Mouse (Mus musculus): ENCODE measurements around the gene Speer4c. TPM values are rescaled to one million over a fixed set of nuclear protein-coding genes. Genes with fewer than 3 reads are reported as not detected.
"Not testable (repeated sequence)": the region's sequence is repeated elsewhere in the genome, so short reads cannot be mapped to it uniquely, and the experiment has no call there.

The Speer4c gene
- not detected for total RNA-seq (2021)

DNA sequence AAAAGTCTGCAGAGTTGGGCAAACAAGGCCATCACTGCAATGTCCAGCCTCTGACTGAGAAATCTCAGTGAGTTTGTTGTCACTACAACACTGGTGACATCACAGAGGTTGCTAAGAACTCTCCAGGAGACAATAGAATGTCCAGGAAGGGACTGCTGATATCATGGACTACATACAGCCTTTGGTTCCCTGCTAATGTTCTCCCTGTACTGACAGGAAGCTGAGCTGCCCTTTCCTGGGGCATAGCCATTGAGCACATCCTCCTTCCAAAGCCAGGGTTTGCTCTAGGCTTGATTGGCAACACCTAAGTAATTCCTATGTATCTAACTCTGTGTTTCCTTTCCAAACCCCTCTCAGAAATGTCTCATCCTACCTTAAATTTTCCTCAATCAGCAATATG, at the start of gene Speer4c:
Gene Speer4c (minus strand): TSS at position 101 of the 400 bp plus-strand sequence.
- DNase-seq; intact Hi-C loops (cut with DNase I): not testable (repeated sequence)

DNA sequence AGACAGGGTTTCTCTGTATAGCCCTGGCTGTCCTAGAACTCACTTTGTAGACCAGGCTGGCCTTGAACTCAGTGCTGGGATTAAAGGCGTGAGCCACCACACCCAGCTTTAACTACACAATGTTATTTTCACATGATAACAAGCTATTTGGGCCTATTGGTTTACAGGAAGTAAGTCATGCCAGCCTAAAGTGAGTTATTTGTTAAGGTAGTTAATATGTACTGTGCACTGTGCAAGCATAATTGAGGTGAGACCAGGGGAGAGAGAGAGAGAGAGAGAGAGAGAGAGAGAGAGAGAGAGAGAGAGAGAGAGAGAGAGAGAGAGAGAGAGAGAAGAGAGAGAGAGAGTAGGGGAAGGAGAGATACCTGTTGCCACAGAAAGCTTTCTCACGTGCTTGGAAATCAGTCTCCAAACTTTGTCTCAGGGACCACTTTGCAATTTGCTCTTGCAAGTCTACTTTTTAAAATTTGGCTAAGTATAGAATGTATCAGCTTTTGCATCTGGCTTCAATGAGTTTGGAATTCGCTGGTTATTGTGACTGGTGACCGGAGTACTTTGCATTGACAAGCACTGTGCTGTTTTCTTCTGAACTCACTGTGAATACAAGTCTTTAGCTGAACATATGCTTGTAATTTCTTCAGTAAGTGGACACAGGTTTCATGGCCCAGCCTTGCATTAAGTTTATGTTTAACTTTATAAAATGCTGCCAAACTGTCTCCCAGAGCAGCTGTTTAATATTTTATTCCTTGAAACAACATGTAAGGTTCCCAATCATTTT, 33.6 kb upstream of the Speer4c start:
- intact Hi-C loops (cut with DNase I) = no loop called here
- DNase-seq = no peak

DNA sequence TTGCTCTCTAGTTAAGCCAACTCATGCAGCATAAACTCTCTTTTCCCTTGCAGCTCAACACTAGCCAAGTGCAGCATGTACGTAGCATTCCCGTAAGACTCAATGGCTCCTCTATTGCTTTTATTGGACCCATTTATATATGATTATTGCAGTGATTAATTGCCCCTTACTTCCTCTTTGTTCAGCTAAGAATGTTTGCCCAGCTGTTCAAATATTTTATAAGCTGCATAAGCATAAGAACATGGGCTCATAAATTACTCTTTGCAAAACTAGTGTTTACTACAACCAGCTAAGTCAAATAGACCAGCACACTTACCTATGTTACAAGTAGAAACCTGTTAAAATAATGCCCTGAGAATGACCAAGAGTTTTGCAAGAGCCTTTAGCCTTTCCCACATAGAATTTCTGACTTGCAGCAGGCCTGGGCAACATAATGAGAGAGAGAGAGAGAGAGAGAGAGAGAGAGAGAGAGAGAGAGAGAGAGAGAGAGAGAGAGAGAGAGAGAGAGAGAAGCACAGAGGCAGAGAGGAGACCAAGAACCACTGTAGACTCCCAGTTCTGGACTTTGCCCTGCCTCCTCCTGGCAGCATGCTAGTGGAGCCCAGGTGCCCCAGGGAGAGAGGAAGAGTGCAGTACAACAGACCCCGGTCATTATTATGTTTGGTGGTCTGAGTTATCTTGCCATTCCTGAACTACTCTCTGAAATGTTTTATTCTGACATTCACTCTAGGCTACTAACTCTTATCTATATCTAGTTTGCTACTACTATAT, 20.2 kb upstream of the Speer4c start:
- intact Hi-C loops (cut with DNase I) = no loop called here

DNA sequence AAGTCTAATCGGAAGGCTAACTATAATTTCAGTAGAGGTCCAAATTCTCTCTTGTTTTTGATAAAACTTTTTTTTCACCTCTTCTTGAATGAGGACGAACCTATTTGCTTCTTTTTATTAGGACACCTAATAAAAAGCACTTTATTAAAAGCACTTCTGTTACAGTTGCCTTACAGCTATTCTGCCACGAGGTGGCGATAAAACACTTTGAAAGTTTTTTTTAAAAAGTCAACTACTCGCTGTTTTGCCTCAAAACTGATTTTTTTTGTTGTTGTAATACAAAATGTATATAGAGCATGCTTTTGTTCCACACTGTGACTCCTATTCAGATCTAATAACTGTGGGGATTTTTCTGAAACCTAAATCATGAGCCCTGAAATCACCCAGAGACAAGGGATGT, 11.2 kb downstream of the Speer4c start:
- intact Hi-C loops (cut with DNase I) = loop anchor here (5.0 kb wide), 1 partner anchor 594 kb away; no protein-coding TSS in a partner anchor
- DNase-seq = peak; percentile 14 to 33

More for the DNA sequence above, 20.2 kb upstream of the Speer4c start:
- no peak for DNase-seq

DNA sequence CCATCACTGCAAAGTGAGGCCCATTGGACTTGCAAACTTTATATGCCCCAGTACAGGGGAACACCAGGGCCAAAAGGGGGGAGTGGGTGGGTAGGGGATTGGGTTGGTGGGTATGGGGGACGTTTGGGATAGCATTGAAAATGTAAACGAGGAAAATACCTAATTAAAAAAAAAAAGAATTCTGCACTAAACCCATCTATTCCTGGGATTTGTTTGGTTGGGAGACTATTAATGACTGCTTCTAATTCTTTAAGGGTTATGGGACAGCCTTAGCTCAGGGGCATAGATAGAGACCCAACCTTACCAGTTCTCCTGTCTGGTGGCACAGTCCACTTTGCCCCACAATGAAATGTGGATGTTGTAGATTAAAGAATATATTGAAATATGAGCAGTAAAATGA, 16.4 kb downstream of the Speer4c start:
- DNase-seq; intact Hi-C loops (cut with DNase I): not testable (repeated sequence)

DNA sequence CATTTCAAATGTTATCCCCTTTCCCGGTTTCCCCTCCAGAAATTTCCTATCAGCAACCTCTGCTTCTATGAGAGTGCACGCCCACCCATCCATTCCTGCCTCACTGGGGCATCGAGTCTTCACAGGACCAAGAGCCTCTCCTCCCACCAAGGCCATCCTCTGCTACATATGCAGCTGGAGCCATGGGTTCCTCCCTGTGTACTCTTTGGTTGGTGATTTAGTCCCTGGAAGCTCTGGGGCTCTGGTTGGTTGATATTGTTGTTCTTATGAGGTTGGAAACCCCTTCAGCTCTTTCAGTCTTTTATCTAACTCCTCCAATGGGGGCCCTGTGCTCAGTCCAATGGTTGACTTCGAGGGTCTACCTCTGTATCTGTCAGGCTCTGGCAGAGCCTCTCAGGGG, 22.2 kb downstream of the Speer4c start:
- DNase-seq; intact Hi-C loops (cut with DNase I): not testable (repeated sequence)

DNA sequence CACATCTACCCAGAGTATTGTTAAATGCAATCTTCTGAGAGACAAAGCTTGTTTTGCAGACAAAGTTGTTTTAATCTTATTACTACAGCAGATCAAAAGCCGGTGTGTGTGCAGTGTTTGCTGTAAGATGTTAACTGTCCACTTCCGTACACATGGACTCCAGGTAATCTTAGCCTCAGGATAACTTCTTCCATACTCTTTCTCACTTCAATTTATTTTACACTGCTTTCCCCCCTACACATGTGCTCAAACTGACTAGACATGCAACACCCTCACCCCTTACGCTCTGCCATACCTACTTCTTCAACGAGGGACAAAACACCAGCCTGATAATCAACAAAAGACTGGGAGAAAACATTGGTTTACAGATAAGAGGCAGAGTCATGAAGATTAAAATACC, 23.2 kb downstream of the Speer4c start:
- intact Hi-C loops (cut with DNase I); DNase-seq: not testable (repeated sequence)

DNA sequence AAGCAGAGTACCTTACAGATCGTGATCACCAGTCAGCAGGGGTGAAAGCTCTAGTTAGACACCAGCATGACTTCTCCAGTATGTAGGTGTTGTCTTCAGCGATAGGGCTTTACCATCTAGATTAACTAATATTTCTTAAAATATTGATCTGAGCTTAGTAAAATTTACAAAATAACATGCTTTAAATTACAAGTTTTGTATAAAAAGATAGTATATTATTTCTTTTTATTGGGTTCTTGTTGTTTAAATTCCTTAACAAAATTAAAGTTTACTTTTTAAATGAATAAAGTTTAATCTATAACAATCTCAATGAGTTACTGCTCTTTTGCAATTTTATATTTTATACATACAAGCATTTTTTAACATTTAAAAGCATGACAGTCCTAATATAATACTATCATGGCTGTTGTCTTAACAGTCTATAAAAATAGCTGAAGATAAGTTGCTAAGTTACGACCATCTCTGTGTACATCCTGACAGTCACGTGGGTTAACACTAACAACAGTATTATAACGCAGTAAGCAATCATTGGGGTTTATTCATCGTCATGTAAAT, 24.3 kb downstream of the Speer4c start:
- intact Hi-C loops (cut with DNase I); DNase-seq: not testable (repeated sequence)

DNA sequence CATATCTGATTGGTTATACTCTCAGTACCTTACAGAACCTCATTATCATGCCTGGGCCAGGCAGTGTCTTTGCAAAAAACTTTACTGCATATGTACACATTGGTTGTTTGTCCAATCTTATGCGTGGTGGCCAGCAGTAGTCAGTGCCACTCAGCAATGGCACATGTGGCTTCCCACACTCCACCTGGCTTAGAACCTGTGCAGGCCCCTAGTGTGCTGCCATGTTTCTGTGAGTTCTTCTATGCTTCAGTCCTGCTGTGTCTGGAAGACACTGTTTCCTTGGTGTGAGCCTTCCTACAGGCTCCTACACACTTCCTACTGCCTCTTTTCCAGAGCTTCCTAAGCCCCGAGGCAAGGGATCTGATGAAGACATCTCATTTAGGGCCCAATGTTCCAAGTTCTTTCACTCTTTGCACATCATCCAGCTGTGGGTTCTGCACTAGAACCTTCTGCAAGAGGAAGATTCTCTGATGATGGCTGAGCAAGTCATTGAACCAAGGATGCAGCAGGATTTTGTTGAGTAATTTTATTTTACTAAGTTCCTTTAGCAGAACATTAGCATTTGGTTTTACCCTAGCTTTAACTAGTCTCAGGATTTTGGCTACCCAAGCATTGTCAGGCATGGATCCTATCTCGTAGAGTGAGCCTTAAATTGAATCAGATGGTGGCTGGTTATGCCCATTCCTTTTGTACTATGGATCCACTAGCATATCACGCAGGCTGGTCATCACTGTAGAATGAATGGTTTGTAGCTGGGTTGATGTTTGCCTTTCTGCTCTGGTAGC, 25.0 kb downstream of the Speer4c start:
- DNase-seq; intact Hi-C loops (cut with DNase I): not testable (repeated sequence)

DNA sequence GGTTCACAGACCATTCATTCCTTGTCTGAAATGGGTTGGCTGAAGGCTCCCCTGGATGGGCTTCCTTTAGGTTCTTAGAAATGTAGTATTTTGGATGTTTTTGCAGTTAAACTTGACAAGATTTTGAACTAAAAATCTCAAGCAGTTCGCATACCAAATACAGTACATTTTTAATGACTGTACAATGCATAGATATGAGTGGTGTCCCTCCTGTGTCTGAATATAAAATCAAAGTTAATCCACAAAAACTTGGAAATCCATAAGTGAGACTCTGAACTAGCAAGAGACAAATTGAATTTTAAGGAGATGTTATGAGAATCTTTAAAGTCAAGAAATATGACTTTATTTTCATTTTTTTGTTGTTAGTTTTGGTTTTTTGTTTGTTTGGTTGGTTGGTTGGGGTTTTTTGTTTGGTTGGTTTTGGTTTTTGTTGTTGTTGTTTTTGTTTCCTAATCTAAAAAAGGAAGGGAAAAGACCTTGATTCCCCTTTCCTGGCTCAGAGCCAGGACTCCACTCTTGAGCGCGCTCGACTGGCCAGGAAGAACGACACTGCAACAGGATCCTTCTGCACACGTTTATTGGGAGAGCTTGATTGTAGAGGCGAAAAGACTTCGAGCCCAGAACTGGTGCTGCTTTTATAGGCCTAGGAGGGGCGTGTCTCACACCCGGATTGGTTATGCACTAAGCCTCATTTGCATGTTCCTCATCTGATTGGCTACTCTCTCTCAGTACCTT, 32.6 kb downstream of the Speer4c start:
- intact Hi-C loops (cut with DNase I); DNase-seq: not testable (repeated sequence)

DNA sequence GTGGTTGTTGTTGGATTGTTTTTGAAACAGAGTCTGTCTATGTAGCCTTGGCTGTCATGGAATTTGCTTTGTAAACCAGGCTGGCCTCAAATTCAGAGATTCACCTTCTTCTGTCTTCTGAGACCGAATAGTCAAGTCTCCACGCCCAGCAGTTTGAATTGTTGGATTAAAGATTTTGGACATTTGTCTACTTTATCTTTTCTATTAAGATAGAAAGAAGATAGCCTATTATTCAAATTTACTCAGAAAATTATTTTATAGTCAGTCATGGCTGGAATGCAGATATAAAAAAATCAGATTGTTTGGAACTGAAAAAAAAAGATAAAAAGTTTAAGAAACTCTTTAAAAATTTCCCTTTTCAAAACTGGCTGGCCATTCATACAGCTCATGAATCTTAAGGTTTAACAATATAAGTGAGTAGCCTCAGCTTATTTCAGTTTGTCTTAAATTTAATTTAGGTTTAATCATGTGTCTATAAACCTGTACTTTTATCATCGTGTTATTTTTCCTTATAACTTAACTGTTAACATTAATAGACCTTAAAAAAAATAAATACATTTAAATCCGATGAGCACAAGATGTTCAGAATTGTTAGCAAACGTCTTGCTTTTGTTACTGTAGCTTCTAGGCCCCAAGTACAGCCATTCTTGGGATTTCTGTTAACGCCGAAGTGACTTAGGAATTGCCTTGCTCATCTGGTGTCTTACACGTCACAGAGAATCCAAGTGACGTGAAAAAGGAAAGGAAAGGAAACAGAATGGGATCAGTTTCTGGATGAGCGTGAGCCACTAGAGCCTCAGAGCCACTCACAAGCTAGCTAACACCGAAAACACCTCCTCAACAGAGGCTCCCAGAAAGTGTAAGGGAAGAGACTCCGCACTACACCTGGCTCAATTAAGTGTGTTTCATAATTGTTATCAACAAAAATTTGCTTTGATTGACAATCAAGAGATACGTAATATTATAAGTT, 33.8 kb downstream of the Speer4c start:
- DNase-seq; intact Hi-C loops (cut with DNase I): not testable (repeated sequence)

DNA sequence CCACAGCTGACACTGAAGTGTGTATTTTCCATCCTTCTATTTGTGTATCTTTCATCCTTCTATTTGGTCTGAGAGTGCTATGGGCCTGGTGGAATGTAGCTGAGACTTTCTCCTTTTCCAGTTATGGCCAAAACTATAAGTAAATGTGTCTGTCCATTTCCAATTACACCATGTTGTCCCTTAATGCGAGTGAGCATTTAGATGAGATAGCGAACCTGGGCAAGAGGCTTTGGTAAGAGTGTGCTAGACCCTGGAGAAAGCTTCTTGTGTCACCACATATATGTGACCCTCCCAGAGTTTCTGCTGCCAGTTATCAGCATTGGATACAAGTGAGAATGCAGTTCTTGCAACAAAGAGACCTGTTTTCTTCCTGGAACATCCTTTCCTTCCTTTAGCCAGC, 35.2 kb downstream of the Speer4c start:
- intact Hi-C loops (cut with DNase I) = not testable (repeated sequence)

DNA sequence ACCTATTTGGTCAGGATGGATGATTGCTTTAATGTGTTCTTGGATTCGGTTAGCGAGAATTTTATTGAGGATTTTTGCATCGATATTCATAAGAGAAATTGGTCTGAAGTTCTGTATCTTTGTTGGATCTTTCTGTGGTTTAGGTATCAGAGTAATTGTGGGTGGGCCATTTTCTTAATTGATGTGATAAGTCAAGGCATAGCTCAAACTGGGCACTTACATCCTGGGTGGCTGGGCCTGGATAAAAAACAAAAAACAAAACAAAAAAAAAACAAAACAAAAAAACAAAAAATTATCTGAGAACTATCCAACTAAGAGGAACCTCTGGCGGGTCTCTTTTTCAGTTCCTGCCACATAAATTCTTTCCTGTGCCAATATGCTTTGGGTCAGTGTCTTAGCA, 36.3 kb downstream of the Speer4c start:
- intact Hi-C loops (cut with DNase I); DNase-seq: not testable (repeated sequence)

More for the DNA sequence above, 35.2 kb downstream of the Speer4c start:
- not testable (repeated sequence) for DNase-seq

DNA sequence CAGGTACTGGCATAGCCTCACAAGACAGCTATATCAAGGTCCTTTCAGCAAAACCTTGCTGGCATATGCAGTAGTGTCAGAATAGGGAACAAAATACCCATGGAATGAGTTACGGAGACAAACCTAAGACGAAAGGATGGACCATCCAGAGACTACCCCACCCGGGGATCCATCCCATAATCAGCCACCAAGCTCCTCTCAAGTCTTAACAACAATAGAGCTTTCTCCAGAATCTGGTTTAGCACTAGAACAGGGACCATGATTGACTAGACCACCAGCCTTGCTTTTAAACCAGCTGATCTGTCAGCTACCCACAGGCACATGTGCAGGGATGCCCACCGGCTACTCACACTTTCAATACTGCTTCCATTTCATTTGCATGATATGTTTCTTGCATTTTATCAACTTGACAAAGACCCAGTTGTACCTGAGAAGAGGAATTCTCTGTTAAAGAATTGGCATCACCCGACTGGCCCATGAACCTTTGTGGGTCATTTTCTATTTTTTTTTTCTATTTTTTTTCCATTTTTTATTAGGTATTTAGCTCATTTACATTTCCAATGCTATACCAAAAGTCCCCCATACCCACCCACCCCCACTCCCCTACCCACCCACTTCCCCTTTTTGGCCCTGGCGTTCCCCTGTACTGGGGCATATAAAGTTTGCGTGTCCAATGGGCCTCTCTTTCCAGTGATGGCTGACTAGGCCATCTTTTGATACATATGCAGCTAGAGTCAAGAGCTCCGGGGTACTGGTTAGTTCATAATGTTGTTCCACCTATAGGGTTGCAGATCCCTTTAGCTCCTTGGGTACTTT, 39.4 kb downstream of the Speer4c start:
- DNase-seq; intact Hi-C loops (cut with DNase I): not testable (repeated sequence)

DNA sequence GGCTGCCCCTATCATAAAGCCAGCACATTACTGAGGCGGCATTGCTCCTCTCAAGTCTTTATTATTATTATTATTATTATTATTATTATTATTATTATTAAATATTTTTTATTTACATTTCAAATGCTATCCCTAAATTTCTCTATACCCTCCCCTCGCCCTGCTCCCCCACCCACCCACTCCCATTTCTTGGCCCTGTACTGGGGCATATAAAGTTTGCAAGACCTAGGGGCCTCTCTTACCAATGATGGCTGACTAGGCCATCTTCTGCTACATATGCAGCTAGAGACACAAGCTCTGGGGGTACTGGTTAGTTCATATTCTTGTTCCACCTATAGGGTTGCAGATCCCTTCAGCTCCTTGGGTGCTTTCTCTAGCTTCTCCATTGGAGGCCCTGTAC, 40.1 kb downstream of the Speer4c start:
- DNase-seq; intact Hi-C loops (cut with DNase I): not testable (repeated sequence)

DNA sequence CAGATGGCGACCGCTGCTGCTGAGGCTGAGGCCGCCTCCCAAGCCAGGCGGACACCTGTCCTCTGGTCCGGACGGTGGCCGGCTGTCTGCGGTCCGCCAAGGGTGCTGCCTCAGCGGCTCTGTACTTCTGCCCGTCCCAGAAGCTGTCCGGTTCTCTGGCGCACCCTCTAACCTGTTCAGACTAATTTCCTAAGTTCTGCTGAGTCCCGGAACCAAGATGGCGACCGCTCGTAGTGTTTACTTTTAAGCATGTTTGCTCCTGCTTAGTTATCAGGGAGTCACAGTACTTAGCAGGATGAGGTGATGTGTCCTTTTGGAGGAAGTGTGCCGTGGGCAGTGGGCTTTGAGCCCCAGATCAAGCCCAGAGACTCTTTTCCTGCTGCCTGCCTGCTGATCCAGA, 43.3 kb downstream of the Speer4c start:
- intact Hi-C loops (cut with DNase I); DNase-seq: not testable (repeated sequence)

DNA sequence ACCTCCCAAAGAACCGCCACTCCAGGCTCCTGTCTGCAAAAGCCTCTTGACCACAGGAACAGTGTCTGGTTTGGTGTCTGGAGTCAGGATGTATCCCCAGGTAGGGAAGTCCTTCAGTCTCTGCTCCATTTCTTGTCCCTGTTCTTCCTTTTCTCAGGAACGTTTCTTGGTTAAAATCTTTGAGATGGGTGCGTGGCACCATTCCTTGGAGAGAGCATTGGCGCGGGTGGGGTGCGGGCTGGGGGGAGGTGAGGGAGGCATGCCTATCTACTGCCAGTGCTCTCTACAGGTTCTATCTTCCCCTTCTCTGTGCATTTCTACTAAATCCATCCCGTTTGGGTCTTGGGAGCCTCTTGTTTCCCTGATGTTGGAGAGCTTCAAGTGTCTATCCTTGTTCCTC, 50.2 kb downstream of the Speer4c start:
- intact Hi-C loops (cut with DNase I) = not testable (repeated sequence)

More for the DNA sequence above, 50.2 kb downstream of the Speer4c start:
- not testable (repeated sequence) for DNase-seq
